Mouse (Mus musculus): Measurements from ENCODE around the gene Crtc3.

The Crtc3 gene

GRCm38 (mm10) chr7:80567982-80568381 is 120.7 kb downstream of the Crtc3 start:
- DNase-seq (ENCODE audit: extremely low read depth, insufficient read length, low spot score) = no peak

- no peak for DNase-seq (ENCODE audit: extremely low read depth, insufficient read length, low spot score)
Measured at GRCm38 (mm10) chr7:80561931-80562330, 126.7 kb downstream of the Crtc3 start.

GRCm38 (mm10) chr7:80561271-80561670 is 127.4 kb downstream of the Crtc3 start:
- DNase-seq (ENCODE audit: extremely low read depth, insufficient read length, low spot score) = no peak

GRCm38 (mm10) chr7:80558572-80558971 is 130.1 kb downstream of the Crtc3 start:
- no peak for DNase-seq (ENCODE audit: extremely low read depth, insufficient read length, low spot score)

GRCm38 (mm10) chr7:80558101-80558500 is 130.6 kb downstream of the Crtc3 start:
- no peak for DNase-seq (ENCODE audit: extremely low read depth, insufficient read length, low spot score)

GRCm38 (mm10) chr7:80557161-80557560 is 131.5 kb downstream of the Crtc3 start:
- no peak for DNase-seq (ENCODE audit: extremely low read depth, insufficient read length, low spot score)

GRCm38 (mm10) chr7:80556166-80556565 is 132.5 kb downstream of the Crtc3 start:
- DNase-seq (ENCODE audit: extremely low read depth, insufficient read length, low spot score) = no peak

- no peak for DNase-seq (ENCODE audit: extremely low read depth, insufficient read length, low spot score)
Measured at GRCm38 (mm10) chr7:80555146-80555545, 133.5 kb downstream of the Crtc3 start.

GRCm38 (mm10) chr7:80554180-80555021 is 134.3 kb downstream of the Crtc3 start:
- DNase-seq (ENCODE audit: extremely low read depth, insufficient read length, low spot score) = no peak

- no peak for DNase-seq (ENCODE audit: extremely low read depth, insufficient read length, low spot score)
Measured at GRCm38 (mm10) chr7:80548513-80549260, 140.0 kb downstream of the Crtc3 start.

- no peak for DNase-seq (ENCODE audit: extremely low read depth, insufficient read length, low spot score)
Measured at GRCm38 (mm10) chr7:80542139-80542831, 146.4 kb downstream of the Crtc3 start.

- no peak for DNase-seq (ENCODE audit: extremely low read depth, insufficient read length, low spot score)
Measured at GRCm38 (mm10) chr7:80539581-80539980, 149.1 kb downstream of the Crtc3 start.

Measured in 3134 (cell line).